Mouse (Mus musculus) right cerebral cortex, postnatal 4 days (tissue): ENCODE data around the gene Gsdma3.

Experiments used
- DNase-seq: peaks from one replicate; pipeline ENCODE4 v3.0.0-alpha.2; 2022

The Gsdma3 gene

DNA sequence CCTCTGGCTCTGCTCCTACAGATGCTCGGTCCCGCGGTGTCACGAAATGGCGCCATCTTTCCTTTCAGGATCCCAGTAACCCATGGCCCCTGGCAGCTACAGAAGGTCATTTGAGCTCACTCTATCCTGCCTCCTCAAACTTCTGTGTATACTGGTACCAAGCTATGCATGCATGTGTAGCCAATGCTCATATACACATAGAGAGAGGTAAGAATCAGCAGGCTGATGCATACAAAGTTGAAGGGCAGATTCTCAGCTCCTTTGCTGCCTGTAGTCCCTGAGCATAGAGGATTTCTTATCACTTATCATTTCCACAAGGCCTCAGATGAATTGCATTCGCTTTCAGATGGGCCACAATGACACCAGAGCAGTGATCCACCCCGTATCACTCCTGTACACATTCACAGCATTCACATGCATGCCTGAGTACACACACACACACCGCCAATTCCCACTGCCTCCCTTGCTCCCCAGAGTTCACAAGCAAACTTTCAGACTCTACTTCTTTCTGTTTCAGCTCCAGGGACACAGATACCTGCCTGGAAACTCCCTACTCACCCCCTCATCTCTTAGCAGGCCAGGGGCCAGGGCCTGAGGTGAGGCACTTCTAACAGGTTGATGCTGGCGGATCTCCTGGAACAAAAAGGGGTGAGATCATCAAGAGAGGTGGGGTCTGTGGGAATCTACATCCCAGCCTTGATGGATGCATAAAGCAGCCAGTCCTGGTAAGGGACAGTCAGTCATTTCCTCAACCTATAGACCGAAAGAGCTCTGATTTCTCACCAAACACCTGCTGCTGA is at the start of gene Gsdma3, which contains the start of gene Gm12355:
Gsdma3 (plus strand) TSS at position 750 of the 800 bp plus-strand sequence.
Gm12355 (minus strand) TSS at position 51 of the 800 bp plus-strand sequence.
- no peak for DNase-seq

DNA sequence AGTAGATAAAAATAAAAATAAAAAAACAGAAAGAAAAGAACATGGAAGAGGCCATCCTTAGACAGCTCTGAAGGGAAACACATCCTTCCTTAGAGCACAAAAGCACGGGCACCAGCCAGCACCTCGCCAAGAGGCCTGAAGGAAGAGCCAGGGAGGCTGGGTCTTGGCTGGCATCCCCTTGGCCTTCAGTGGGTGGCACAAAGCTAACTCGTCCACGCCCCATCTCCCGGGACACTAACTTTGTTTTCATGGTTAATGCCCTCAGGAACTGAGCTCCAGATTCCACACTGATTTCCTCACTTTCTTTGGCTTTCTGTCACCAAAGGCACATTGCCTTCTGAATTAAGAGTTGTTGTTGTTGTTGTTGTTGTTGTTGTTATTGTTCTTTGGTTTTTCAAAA is 48.4 kb upstream of the Gsdma3 start:
- DNase-seq = no peak

DNA sequence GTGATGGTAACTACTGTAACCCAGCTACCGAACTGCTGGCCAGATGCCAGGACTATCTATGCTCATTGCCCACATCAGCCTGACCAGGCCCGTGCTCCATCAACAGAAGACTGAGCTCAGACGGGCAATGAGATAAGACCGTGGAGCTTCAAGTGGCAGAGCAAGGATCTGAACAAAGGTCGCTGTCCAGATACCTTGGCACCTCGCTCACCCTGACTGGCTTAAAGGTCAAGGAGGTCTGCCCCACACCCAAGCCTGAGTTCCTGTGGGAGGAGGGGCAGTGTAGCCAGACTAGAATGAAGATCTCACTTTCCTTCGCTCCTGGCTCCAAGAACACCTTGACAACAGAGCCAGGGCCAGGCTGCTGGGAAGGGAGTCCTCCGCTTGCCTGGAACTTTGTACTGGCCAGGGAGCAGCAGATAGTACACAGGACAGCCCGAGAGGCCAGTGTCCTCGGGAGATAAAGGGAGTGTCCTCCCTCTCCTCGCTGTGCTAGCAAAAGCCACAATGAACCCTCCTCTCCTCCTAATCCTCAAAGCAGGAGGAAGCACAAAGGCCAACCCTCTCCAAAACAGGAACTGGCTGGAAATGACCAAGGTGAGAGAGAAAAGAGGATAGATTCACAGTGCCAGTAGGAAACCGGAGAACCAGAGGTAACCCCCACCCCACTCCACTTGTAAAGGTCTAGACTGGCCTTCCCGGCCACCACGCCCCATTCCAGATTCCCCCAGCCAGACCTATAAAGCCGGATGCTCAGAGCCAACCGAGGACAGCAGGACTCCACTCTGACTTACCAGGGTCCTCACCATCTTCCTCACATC is 45.6 kb upstream of the Gsdma3 start:
- DNase-seq = no peak

DNA sequence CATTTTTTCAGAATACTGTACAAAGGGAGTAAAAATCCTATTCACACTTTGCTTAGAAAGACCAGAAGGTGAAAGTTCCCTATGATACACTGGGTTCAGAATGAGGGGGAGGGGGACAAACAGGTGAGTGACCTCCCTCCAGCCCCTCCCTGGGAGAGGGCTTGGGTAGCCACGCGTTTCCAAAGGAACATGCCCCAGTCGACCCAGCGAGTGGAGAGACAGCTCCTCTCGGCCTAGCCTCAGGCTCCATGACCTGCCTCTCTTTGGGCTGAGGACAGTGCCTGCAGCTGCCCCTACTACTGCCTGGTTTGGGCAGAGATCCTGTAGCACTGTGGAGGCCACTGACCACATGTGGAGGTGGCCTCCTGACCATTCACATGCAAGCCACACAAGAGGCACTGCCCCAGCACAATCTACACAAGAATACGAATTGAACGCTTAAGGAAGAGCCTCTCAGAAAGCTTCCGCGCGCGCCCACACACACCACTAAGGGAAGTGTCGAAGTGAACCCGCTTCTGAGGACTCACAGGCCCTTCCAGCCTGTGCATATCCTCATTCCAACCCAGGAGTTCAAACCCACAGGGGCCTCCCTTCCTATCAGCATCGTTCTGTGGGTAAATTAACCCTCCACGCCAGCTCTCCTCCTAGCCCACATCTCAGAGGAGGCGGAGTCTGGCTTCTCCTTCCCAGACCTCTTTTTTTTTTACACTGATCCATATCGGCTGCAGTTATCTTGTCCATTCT is 44.7 kb upstream of the Gsdma3 start:
- no peak for DNase-seq

DNA sequence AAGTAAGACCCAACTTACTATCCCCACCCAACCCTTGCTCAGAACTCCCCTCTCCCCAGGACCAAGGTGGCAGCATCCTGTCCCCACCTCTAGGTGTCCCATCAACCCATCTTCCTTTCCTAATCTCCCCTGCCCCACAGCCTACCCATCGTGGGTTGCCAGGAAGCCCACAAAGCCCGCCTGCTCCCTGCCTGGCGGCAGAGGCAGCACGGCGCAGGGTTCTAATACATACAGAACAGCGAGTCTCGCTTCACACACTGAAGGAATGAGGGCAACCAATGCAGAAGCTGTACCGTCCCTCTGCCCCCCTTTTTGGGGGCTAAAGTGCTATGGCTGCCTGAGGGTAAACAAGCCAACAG is 44.2 kb upstream of the Gsdma3 start:
- no peak for DNase-seq

DNA sequence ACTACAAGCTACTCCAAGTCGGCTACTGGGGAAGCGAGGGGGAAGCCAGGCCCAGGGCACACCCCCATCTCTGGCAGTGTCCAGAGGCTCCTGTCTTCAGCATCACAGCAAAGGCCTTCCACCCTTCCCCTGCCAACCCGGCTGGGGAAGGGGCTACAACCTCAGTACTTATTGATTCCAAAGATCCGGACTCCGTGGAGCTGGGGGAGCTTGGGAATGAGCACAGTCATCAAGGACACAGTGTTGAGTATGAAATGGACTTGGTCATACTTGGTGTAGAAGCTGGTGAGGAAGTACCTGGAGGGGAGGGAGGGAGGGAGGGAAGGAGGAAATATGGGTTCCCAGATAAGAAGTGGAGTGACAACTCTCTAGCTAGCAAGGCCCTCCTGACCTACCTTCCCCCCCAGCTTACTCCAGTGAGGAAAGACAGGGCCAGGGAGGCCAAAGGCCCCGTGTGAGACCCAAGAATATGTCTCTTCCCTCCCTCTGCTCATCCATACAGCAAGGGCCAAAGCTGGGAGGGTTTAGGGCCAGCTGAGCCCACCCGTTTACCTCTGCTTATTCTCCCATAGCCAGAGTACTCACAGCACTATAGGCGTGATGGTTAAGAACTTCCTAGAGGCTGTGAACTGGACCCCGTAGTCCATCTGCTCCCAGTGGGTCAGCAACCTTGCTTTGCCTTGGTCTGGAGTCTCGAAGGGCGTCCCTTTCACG is 43.5 kb upstream of the Gsdma3 start:
- no peak for DNase-seq

DNA sequence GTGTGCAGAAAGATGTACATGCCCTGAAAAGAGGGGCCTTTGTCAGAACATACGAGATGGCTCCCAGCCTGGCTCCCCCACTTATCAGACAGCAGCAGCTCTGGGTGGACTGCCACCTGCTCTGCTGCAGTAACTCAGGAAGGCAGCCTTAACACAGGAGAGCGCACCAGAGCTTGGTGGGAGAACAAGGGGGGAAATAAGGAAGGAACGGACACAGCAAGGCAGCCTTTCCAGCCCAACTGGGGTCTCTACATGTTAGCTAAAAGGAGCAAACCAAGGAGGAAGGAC is 43.0 kb upstream of the Gsdma3 start:
- no peak for DNase-seq

DNA sequence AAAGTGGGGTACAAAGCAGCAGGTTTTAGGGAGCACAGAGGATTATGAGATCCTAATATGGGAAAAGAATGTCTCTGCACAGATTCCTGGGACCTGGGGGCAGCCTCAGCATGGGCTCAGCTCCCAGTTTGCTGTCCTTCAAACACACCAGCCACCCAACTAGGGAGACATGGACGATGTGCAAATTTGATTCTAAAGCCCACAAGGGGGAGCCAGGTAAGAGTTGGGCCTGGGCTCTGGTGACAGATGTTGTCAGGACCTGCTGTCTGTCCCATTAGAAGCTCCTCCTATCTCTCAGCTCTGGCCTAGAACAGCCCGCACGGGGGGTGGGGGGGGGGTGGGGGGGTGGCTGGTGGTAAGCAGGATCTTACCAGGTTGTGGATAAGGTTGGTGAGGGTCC is 42.6 kb upstream of the Gsdma3 start:
- no peak for DNase-seq

DNA sequence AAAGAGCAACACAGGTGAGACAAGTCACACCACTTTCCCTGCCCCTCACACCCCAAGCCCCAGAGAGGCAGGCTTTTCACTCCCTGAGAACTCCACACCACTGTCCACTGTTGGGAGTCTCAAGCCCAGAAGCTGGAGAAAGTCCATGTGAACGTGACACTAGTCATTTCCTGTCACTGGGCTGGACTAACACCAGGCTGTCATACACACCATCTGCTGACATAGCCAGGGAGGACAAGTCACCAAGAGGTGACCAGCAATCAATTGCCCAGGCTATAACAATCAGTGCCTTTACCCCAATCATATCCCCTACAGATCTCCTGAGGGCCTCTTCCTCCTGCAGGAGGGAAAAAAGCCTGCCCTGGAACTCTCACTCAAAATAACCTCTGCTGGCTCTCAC is 42.0 kb upstream of the Gsdma3 start:
- DNase-seq = no peak

DNA sequence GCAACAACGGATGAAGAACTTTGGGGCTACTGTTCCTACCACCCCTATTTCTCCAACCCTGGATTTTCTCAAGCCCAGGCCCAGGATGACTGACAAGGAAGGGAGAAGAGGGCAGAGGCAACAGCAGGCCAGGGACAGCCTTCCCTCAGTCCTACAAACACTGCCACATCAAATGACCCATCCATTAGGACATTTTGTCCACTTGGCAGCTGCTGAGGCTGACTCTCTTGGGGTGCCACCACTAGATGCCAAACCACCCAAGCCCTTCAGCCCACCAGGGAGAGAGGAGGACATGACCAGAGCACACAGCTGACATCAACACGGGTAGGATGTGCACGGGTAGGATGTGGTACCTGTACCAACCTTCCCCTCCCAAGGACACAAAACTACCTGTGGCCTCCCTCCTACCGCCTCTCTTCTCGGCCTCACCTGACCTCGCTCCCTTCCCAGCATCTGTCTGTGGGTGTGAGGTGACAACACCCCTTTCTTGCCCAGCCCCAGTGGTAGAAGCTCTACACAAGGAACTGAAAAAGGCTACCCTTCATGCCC is 41.5 kb upstream of the Gsdma3 start:
- no peak for DNase-seq

DNA sequence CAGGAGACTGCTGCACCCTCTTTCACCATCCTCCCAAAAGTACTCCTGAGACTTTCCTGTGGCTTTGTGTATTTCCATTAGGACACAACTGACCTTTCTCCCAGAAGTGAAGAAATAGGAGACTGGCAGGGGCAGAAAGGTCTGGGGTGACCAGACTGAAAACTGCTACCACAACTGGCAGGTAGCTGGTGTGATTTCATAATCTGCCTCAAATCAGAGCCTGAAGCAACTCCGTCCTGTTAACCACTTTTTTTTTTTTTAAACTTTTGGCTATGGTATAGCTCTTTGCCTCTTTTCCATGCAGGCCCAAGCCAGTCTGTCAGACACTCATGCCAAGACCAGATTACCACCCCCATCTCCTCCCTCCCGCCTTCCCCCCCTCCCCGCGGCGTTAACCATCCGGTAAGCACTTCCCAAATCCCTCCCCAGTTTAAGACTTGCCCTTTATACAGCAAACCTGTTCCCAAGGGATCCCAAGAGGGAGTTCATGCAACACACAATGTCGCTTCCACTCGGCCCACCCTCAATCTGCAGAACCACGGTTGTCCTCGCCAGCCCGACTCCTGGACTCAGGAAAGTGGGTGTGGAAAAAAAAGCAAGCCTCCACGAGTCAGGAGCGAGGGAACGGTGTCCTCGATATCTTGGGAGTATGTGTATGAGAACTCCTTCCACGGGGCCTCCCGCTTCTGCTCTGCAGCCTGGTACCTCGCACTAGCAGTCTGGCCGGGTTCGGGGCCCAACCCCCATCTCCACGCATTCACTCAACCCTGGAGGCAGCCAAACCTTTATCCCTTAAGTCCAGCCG is 39.9 kb upstream of the Gsdma3 start:
- DNase-seq = no peak

DNA sequence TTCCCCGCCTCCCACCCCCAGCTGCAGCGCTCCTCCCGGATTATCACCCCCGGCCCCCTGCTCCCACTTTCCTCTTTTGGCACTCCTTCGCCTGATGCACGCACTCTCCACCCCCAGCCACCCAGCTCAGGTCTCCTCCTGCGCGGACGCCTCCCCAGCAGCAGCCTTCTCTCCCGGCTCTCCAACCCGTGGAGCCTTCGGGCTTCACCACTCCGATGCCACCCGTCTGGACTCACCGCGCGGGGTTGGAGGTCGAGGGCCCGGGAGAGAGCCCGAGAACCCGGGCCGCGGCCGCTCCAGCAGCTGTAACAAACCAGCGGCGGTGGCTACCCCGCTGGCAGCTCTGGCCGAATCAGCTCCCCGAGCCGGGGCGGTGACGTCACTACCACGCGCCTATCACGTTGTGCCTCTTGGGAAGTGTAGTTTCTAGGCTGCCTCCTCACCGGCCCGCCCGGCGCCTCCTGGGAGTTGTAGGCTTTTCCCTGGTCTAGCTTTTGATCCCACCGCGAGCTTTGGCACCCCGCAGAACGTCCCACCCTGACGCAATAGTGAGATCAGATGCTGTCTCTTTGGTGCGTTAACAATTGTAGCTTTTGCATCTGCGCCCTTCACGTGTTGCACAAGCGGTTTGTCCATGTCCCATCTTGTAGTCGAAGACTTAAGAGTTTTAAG is 39.1 kb upstream of the Gsdma3 start, which contains the start of gene Ormdl3:
Ormdl3 (minus strand) TSS at position 477 of the 672 bp plus-strand sequence.
- DNase-seq = peak; percentile 99

DNA sequence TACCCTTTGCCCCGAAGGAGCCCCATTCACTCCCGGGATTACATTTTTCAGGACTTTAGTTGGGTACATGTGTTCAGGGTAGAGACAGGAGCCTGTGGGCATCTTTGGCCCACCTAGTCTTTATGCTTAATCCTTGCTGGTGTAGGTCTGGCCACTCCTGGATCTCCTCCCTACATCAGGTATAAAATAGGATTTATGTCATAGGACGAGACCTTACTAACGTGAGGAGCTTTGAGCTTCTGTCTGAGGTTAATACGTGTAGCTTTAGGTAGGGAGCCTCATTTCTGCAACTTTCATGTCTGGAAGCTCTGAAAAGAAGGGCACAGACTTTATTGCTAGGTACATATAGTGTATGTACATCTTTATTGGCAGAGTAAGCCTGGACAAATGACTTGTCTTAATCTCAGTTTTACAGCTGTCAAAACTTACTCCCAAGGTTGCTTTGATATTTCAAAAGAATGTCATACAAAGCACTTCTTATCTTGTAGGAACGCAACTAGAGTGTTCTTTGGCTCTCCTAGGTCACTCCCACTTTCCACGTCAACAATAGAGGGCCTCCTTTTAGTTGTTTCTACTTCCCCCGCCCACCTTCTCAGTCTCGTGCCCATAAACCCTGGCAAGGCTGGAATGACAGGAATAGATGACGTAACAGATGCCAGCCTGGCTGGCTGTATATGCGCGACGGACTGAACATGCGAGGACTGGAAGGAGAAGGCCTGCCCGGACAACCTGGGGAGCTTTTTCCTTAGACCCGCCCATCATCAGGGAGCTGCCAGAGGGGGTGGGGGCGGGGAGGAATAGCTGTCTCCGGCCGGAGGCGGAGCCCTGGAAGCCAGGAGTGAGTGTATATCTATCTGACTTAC is 38.2 kb upstream of the Gsdma3 start:
- peak; percentile 38 for DNase-seq

DNA sequence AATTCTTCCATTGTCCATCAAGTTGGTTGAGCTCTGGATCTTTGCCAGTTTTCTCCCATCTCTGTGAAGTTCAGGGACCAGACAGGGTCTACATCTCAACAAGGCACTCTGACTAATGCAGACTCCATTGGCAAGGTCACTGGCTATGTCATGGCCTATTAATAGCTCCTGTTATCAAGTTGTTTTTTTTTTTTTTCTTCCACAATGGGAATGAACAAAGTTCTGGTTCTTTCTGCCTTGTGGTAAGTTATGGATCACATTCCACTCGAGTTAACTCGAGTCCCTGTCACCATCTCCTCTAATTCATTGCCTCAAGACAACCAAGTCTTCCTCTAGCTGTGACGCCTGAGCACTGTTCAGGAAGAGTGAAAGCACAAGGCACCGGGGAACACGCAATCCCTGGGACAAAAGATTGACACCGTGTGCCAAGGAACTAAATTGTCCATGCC is 37.3 kb upstream of the Gsdma3 start:
- DNase-seq = no peak

DNA sequence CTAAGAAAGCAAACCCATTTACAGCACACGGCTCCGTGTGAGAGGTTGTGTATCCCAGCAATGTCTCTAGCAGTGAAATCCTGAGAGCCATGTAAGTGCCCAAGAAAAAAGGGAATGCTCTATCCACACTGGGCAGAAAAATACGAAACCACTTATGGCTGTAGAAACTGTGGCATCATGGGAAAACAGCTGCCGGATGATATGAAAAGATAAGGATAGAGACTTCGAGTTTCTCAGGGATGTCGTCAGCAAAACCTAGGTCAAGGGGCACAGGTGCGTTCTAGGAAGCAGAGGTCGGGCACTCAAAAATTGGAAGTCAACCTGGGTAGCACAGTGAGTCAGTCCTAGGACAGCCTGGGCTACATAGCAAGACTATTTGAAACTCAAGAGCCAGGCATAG is 36.9 kb upstream of the Gsdma3 start:
- no peak for DNase-seq

DNA sequence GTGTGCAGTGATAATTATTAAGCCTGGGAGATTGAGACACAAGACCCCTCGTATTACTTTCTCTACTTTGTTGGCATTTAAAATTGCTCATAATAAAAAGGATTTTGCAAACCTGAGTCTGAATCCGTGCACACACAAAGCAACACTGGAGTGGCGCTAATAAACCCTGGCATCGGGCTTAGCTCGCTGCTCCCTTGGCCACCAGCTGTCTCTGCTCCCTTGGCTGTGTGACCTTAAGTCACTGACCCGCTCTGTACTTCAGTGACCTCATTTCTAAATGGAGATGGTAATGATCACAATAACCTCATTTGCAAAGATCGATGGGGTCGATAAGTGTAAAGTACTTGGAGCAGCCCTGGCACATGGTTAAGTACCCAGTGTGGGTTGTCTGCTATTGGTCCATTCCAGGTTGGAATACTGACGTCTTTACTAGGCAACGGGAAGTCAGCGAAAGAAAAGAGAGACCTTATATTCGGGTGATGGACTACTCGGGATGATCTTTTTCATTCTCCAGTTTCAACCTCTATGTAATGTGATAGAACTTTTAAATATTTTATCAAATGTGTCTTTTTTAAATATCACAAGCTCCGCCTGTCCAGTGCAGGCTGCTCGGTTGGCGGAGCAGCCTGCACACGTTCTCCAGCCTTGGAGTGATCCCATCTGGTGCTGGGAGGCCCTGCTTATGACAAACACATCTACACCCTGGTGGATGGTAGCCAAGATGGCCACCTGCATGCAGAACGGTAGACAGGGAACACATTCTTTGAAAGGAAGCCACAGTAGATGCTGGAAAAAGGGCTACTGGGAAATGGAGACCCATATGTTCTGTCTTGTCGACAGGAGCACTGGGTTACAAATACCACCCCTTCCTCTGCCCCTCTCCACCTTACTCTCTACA is 35.4 kb upstream of the Gsdma3 start:
- DNase-seq = no peak

DNA sequence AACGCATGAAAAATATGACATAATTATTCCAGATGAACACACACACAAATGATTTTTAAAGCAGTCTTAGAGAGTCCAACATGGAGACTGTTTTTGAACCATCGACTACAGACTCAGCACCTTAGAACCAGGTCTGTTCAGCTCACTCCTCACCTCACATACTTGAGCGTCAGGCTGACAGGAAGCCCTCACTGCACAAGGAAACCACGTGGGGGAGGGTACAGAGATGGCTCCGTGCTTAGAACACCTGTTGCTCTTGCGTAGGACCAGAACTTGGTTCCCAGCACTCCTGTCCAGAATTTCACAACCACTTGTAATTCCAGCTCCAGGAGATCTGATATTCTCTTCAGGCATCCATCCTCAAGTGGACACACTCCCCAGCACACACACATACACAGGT is 31.1 kb upstream of the Gsdma3 start:
- no peak for DNase-seq

DNA sequence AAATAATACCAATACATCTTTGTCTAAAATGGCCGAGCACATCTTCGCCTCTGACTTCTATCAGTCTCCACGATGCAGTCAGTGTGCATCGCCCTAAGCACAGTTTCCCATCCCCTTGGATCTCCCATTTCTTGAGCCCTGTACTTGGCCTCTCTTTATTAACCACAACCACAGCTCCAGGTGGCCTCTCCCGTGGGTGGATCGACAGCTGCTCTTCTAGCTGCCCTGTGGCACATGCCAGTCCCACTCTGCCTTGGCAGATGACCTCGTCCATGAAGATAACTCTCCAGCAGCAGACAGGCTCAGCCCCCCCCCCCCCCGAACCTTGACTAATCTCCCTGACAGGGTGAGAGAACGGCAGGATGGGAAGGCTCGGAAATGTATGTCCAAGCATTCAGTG is 30.7 kb upstream of the Gsdma3 start:
- no peak for DNase-seq

DNA sequence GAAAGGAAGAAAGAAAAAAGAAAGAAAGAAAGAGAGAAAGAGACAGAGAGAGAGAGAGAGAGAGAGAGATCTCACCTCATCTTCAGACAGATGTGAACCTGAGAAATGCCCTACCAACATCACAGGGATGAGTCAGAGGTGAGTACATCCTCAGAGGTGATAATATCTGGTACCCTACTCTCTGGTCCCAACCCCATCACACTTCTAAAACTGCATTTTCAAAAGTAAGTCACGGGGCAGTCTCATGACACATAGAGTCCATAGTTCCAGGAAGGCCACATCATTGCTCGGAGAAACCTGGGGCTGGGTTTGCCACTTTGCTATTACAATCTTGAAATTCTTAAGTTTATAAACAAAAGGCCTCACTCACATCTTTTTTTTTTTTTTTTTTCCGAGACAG is 30.2 kb upstream of the Gsdma3 start:
- no peak for DNase-seq
